Mouse (Mus musculus) adrenal gland, adult 2 months (tissue): ENCODE data around the gene Cd86. TPM values are rescaled to one million over a fixed set of nuclear protein-coding genes. Genes with fewer than 3 reads are reported as not detected.

Source experiments
- DNase-seq: peaks from one replicate; pipeline ENCODE4 v3.0.0; 2021
- polyA plus RNA-seq: library from polyadenylated mRNA; depleted of rRNA; stranded (reverse); fragments of >200 nt; gene quantifications from 2 replicates; pipeline ENCODE4 v1.2.3, GENCODE M21; 2012; rRNA removed
- total RNA-seq, 2 experiments: library from RNA; stranded (reverse); gene quantifications; 2 replicates each; pipeline ENCODE4 v1.2.3; 2021

The Cd86 gene
- total and polyA plus RNA-seq, 3 experiments, result 0.48 to 2.8 (median 1.6) TPM

DNA sequence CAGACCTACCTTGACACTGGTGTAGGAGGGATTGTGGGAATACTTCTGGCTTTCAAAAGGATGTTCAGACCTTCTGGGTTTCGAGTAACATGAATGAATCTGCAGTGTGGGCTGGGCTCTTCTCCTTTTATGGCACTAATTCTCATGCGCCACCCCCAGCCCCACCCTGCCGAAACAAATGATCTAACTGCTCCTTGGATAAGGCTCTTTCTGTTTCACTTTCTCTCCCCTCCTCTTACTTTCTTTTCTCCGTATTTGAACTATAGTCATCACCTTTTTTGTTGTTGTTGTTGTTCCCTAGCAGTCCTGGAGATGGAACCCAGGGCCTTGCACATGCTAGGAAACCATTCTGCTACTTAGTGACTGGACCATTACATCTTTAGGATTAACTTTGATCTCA, 67.6 kb downstream of the Cd86 start:
- DNase-seq, result no peak

DNA sequence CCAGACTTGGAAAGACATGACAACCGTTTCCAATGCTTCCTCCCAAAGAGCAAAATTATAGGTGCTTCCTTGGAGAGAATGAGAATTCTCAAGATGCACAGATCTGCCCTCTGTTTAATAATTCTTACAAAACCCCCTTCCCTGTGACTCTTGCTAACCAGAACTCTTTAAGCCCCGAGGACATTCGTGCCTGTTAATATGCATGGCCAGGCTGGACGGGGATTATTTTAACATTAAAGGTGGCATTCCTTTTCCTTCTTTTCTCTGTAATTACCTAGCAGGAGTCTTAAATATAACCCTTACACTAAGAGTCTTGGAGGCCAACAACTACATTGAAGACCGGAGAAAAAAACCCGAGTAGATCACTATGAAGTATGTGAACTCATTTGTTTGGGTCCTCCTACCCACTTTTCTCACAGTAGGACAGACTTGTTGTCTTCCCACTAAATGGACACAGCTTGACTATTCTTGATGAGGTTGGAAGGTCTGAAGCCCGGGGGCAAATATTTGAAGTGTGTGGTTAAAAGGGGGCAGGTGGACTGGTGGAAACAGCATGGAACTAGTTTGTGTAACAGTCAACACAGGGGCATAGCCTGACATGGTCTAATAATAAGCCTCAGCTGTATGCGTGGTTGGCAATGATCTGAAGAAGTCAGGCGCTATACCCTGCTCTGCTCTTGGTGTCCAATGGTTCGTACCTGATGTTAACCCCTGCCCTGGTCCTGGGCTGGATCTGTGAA, 69.0 kb downstream of the Cd86 start:
- no peak for DNase-seq

DNA sequence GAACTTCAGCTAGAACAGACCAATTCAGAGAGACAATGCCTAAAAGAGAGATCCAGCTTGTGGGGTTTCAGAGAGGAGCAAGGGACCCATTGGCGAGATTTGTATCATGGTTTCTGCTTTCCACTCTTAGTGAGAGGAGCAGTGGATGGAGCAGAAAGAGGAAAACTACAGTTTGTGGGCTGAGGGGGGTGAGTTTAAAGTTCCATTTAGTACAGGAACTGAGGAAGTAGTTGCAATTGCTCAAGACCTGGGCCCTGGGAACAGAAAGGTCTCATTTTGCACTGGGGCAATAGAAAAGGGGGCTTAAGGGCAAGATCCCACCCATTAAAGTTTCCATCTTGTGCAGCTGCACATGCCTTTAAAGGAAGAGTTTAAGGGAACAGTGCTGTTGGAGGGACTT, 76.0 kb downstream of the Cd86 start:
- no peak for DNase-seq

DNA sequence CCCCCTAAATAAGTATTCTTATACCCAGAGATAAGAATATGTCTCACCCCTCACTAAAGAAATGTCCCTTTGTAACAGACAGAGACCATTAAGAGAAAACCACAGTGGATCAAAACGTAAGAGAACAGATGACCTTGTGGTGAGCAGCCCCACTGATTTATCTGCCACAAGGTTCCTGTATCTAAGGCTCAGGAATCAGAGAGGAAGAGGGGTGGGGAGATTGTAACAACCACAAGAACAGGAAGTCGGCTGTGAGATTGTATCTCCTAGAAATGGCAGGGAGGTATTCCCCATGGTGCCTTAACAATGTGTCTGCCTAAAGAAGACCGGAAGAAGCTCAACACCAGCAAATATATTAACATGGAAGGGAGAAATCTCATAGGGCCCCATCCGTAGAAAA, 77.9 kb downstream of the Cd86 start:
- no peak for DNase-seq

DNA sequence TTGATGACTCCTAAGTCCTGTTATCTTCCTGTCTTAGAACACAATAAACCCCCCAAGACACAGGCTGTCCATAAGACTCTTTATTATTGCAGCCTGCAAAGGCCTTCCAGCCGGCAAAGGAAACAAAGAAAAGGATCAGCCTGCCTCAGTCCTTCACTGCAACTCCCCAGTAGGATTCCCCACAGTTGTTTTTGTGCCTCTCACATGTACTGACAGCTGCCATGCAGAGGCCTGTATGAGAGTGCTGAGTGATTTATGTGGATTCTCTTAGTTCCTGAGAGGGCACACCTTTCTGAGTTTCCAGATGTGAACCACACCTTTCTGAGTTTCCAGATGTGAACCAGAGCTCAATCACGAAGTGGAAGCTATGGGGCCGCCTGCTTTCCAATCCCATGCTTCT, 83.8 kb downstream of the Cd86 start:
- no peak for DNase-seq

DNA sequence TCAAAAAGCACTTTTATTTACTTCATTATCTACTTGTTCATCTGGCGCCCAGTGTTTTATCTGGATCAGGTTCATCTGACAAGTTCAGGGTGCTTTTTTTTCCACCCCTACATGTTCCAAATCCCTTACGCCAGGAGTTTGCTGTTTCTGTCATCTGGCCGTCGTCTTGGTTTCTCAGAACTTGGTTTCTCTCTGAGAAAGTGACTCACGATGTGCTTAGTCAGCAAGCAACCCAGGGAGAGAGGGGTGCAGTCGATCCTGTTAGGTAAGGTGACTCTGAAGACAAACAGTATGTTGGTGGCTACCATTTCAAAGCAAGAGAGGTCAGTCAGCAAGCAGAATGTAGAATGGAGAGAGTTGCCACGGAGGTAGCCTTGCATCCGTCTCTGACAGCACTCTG, 93.9 kb downstream of the Cd86 start:
- DNase-seq, result peak; percentile 15

DNA sequence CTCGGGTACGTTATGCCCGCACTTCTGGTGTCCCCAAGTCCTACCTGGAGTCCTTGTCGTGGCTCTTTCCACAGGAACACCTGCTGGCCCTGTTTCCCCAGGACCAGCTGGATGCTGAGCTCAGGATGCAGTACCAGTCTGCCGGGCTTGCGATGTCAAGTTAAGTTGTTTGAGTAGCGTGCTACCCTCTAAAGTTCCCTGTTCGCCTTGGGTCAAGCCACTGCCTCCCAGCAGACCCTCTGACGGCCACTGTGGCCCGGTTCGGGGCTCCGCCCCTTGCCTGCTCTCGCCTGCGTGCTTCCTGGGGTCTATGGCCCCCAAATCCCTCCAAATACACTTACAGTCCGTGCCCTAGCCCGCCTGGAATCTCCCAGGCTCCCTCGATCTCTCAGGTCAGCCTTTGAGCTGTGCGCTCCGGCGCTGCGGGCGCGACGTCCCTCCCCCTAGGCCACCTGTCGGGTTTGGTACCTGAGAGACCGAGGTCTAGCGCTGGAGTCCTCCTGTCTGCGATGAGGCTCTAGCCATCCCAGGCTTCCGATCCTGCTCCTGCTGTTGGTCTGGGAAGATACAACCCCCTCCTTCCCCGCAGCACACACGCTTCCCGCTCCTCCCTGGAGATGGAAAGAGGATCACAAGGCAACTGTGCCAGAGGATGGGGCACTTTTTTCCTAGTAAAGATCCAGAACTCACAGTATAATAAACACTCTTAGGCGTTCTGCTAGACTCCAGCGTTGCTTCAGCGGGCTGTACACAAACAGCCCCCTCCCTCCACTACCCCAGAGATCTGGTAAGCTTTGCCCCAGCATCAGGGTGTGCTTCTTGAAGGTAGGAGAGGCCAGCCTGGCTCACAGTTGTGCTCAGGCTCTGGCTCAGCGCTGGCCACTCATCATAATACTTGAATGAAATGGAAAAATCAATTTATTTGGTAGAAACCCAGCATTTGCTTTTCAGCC, 104.2 kb downstream of the Cd86 start, which contains the start of gene Casr:
TSS of gene Casr (minus strand) at position 756 of the 953 bp plus-strand sequence.
- DNase-seq, result no peak

DNA sequence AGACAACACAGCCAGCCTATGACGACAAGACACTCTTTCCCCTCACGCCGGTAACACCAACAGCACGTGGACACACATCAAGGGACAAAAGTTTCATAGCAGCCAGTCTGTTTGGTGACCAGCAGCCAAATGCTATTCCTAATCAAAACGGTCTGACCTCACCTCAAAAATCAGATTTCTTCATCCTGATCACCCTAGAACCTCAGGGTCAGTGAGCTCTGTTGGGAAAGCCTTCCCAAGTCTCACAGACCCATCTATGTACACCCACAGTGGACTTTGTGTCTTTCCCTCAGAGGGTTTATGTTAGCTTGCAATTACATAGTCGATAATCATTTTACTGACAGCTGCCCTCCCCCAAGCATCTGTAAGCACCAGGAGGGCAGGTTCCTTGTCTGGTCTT, 106.3 kb downstream of the Cd86 start:
- no peak for DNase-seq

DNA sequence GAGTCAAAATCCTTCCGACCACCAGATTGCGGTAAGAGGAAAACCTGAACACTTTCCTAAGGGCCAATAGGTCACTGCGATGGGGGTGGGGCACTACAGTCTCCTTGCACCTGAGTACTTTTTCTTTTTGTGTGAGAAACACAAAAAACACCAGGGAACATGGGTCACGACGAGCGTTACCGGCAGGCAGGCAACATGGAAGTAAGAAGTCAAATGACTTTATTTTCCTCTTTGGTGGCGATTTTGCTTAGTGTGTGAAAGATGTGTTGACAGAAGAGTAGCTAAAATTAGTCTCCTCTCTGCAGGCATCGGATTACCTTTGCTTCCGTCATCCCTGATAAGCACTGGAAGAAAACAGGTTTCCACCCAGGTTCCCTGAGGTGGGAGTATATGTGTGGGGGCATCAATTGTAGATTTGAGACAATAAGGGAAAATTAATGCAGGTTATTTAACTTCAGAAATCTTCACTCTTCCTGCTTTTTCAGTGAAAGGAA, 110.2 kb downstream of the Cd86 start:
- DNase-seq, result no peak

Other genes starting within 250 kb of the Cd86 start
- not detected for gene Stfa3, start 210.7 kb downstream of the Cd86 start, total RNA-seq
- not detected in 2 replicates for gene Stfa3, start 210.7 kb downstream of the Cd86 start, polyA plus RNA-seq
- not detected for gene Casr, start 103.9 kb downstream of the Cd86 start, total RNA-seq
- gene Casr, start 103.9 kb downstream of the Cd86 start, polyA plus RNA-seq, result not detected in 2 replicates
- not detected for gene Ildr1, start 27.9 kb upstream of the Cd86 start, total RNA-seq
- gene Ildr1, start 27.9 kb upstream of the Cd86 start, polyA plus RNA-seq, result not detected in 2 replicates
- 1 to 10 TPM; 4.1 to 5.3 TPM for gene Slc15a2, start 118.9 kb upstream of the Cd86 start, total RNA-seq
- 0.20 TPM in 1 of 2 replicates, not detected in the other for gene Slc15a2, start 118.9 kb upstream of the Cd86 start, polyA plus RNA-seq
- 10 to 100 TPM; 13.8 to 18.2 TPM for gene Iqcb1, start 162.3 kb upstream of the Cd86 start, total RNA-seq
- 0.26 and 1.1 TPM in 2 replicates for gene Iqcb1, start 162.3 kb upstream of the Cd86 start, polyA plus RNA-seq
- 1 to 10 TPM; 1.4 to 1.8 TPM for gene Eaf2, start 208.9 kb upstream of the Cd86 start, total RNA-seq
- gene Eaf2, start 208.9 kb upstream of the Cd86 start, polyA plus RNA-seq, result not detected in 2 replicates
- 10 to 100 TPM; 68.0 to 98.8 TPM for gene Golgb1, start 209.1 kb upstream of the Cd86 start, total RNA-seq
- gene Golgb1, start 209.1 kb upstream of the Cd86 start, polyA plus RNA-seq, result 50.7 and 55.0 TPM in 2 replicates